Mouse (Mus musculus) right cerebral cortex, postnatal 4 days (tissue): Measurements from ENCODE around the gene Wdr90.

Source experiments
- DNase-seq: peaks from one replicate; pipeline ENCODE4 v3.0.0-alpha.2; 2022

Wdr90 gene

GRCm38 (mm10) chr17:25843122-25843521, 18.2 kb downstream of the Wdr90 start:
- DNase-seq = no peak

- no peak for DNase-seq
Observed at GRCm38 (mm10) chr17:25842509-25842908, 18.8 kb downstream of the Wdr90 start.

DNA sequence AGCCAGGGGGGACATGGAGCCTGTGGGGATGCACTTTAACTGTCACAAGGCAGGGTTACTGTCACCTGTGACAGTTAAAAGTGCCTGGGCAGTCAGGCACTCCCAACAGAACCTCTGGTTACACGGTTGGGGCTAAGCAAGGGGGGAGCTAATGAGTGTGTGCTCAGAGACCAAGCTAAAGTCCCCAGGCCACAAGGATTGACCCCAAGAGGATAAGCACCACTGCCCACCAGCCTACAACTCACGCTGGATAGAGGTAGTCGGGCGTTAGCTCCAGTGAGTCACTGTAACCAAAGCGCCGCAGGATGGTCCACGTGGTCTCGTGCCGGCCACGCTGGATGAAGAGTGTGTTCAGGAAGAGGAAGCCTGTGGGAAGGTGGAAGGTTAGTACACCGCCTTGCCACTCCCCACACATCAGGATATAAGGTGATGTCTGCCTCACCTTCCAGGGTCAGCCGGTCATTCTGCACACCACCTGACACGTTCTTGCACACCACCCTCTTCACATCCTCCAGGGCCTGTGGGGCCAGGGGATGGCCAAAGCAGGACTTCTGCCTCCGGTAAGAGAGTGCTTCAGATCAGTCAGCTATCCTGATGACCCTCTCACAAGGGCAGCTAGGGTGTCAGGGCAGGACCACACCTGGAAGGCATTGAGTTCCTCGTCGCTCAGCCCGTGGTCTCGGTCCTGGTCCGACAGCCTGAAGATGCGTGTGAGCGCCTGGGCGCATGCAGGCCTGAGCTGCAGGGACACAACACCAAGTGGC, 20.0 kb downstream of the Wdr90 start, which contains the start of gene Gm20683:
Gene Gm20683 (minus strand): TSS at position 647 of the 764 bp plus-strand sequence.
- no peak for DNase-seq

- DNase-seq = no peak
Observed at GRCm38 (mm10) chr17:25840519-25840918, 20.8 kb downstream of the Wdr90 start.

DNA sequence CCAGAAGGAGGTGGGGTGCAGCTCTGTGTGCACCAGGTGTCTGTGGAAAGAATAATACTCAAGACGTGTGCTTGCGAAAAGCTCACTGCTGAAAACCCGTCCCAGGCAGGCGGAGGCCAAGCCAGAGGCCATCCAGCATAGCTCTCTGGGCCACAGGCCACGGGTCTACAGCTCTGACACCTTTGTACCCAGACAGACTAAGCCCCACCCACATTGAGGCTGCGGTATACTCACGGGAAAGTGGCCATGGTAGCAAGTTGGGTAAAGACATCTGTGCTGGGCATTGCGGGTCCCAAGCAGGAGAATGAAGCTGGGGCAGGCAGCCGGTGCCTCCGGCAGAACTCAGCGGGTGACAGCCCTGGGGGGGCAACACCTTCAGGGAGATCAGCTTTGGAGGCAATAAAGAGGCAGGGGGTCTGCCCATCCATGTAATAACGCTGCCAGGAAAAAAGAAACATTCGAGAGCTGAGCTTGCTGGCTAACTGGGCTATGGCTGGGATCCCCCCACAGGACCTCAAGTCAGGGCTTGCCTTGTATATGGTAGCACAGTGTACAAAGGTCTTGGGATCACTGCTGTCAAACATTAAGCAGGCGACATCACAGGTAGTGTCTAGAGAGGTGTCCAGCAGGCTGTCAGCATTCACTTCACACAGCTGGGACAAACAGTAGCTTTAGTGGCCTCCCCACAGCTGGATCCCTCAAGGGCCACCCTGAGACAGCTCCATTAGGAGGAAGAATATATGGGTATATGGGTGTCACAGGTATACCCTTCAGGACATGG, 21.7 kb downstream of the Wdr90 start:
- no peak for DNase-seq

GRCm38 (mm10) chr17:25838904-25839303, 22.4 kb downstream of the Wdr90 start:
- no peak for DNase-seq

GRCm38 (mm10) chr17:25837533-25837932, 23.8 kb downstream of the Wdr90 start:
- DNase-seq = no peak

DNA sequence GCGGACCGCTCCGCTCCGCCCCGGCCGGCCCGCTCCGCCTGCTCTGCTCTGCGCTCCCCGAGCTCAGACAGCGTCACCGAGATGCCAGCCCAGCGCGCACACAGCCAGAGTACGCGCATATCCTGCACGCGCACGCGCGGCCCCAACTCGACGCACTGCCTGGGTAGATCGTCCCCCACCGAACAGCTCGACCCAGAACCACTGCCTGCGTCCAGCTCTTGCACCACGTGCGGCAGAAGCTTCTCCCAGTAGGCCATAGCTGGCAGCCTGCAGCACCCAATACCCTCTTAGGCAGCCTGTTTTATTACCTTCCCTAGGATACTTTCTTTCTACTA, 24.3 kb downstream of the Wdr90 start, which contains the start of gene Rhbdl1:
Gene Rhbdl1 (minus strand): TSS at position 220 of the 335 bp plus-strand sequence.
- DNase-seq = peak; percentile 89

DNA sequence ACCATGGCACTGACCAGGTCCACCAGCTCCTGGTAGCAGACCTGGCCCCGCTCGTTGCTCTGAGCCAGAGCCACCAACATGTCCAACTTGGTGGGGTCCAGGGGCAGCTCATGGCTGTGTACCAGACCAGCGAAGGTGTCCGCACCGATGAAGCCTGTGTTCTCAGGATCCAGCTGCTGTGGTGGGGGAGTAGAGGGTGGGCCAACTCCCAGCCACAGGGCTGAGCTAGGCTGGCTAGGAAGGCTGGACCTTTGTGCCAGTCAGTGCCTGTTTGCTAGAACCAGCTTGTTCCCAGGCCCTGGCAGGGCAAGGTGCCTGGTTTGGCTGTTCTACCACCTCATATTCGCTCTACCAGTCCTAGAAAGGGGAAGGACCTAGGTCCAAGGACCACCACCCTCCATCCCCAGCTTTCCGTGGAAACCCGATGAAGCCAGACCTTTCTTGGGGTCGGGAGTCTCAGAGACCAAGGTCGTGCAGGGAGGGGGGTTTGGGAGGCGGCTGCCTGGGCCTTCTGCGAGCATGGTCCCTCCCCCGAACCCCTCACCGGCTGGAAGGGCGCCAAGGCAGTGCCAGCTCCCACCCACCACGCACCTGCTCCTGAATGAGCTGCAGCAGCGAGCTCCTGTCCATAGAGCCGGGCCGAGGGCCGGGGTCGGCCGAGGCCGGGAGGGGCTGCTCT, 24.8 kb downstream of the Wdr90 start:
- DNase-seq = no peak

GRCm38 (mm10) chr17:25835816-25836215, 25.5 kb downstream of the Wdr90 start:
- no peak for DNase-seq

- DNase-seq = no peak
Observed at GRCm38 (mm10) chr17:25835301-25835700, 26.0 kb downstream of the Wdr90 start.

DNA sequence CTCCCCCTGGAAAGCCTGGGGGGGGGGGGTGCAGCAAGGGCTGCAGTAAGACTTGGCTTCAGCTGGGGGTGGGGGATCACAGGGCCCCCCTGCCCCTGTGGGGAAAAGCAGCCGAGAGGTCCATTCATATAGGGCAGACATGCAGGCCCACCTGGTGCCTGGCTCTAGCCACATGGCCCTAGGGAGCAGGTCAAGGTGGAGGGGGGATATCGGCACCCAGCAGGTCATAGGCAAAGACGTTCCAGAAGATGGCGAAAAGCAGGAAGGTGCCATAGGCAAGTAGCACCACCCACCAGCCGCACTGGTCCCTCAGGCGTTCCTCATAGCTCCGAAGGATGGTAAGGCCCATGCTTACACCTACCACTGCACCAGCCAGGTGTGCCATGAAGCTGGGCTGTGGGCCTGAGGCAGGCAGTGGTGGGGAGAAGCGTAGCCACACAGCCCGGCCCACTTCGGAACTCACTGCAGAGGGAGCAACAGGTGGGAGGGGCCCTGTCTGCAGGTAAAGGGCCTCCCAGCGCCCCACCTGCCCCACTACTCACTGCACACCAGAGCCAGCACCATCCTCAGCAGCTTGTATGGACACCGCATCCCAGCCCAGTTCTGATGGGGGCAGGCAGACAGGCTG, 26.6 kb downstream of the Wdr90 start:
- no peak for DNase-seq

GRCm38 (mm10) chr17:25833961-25834594, 27.2 kb downstream of the Wdr90 start:
- DNase-seq = no peak

DNA sequence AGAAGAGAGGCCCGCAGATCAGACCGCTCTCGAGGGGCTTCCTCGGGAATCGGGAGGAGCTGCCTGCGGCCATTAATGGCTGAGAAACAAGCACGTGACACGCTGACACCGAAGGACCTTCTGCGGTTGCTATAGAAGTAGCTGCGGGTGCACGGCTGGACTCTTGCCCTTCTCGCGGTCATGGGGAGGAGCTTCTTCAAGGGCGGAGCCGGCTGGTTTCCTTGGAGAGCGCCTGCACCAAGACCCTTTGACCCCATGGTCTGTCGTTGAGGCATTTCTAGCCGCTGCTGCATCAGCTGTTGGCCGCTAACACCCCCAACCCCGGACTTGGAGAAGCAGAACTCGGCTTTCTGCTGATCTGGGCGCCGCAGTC, 28.0 kb downstream of the Wdr90 start, which contains the start of gene Stub1:
Gene Stub1 (minus strand): TSS at position 114 of the 373 bp plus-strand sequence.
- peak; percentile 78 for DNase-seq

DNA sequence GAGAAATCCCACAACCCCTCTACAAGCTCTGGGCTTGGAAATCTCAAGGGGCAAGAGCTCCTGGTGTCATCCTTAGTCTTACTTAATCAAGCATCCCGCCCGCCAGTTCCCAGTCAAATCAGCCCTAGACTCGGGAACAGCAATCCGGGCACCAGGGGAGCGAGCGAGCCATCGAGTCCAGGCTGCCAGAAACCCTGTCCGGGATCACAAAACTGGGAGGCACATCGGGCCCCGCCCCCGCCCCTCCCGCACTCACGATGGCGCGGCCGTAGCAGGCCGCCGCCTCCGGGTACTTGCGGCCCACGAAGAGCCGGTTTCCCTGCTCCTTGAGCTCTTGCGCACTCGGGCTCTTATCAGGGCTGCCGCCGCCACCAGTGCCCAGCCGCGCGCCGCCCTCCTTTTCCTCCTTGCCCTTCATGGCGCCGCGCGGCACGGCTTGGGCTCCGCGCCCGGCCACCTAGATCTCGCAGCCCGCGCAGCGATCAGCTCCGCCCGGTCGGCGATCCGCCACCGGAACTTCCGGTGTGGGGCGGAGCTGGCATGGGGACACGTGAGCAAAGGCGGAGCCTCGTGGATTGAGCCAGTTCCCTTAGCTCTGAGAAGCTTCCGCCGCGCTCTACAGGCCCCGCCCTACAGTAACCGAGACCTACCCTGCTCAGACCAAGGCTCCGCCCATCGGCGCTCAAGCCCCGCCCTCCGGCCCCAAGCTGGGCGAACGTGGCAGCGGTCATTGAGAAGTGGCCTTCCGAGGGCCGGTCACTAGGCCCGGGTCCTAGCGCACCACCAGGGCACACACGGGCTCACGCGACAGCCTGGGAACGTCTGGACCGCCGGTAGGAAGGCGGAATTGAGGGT, 28.6 kb downstream of the Wdr90 start:
- peak; percentile 96 for DNase-seq

GRCm38 (mm10) chr17:25831451-25832281, 29.6 kb downstream of the Wdr90 start:
- DNase-seq = no peak

DNA sequence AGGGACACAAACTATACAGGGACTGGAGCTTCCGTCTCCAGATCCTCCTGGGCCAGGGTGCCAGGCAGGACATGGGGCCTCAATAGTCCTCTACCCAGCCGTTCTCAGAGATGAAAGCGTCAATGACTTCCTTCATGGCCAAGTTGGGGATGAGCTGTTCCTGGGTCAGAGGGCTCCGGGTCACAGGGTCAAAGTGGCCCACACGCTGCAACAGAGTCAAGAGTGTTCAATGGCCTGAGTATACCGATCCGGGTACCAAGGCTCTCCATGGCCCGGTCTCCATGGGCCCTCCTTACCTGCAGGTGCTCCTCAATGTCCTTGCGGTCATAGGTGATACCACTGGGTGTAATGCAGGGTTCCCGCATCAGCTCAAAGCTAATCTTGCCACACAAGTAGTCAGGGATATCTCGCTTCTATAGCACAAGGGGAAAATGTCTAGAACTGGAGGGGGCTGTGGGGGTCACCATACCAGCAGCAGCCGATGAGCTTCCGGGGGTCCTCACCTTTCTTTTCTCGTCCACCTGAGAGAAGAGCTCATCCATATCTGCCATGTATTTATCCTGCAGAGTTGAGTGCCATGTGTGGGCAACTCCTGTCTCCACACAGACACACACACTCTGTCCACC, 30.4 kb downstream of the Wdr90 start:
- no peak for DNase-seq

GRCm38 (mm10) chr17:25830200-25830753, 31.0 kb downstream of the Wdr90 start:
- DNase-seq = no peak

DNA sequence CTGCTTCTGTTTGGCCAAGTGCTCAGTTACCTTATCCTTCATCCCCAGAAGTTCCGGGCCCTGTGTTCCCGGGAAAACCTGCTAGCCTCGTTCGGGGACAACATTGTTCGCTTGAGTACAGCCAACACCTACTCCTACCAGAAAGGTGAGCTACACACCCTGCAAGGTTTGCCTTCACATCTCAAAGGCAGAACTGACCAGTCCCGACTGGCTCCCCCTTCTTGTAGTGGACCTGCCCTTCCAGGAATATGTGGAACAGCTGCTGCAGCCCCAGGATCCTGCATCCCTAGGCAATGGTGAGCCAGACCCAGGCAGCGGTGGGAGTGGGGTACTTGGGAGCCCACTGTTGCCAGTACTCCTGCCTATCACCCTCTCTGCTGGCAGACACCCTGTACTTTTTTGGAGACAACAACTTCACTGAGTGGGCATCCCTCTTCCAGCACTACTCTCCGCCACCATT, 31.7 kb downstream of the Wdr90 start:
- no peak for DNase-seq
